Mouse (Mus musculus) v-Abl transformed pro-B cells (cell line): ENCODE data around the gene P4hb.

Experiments
- in situ Hi-C, 2 experiments: fragments of 400-800 bp; cut with MboI; formaldehyde crosslinking; loops; one replicate each; pipeline ENCODE4 v1.15.1; 2025; ENCODE audit not compliant: unreplicated experiment in 2 of 2

Gene P4hb

DNA sequence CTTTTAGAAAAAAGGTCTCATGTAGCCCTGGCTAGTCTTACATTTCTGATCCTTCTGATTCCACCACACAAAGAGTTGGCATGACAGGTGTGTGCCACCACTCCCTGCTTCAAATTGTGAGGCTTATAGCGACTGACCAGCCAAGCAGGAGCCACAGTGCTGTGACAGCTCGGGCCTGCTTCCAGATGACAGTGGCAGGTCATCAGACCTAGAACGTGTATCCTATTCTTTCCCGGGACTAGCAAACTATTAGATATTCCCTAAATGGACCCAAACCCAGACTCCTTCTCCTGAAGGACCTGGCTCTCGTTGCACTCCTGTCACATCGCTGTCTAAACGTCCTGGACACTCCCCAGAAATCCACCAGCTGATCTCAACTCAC lies 24.3 kb downstream of the P4hb start:
- in situ Hi-C loops, result no loop called here

DNA sequence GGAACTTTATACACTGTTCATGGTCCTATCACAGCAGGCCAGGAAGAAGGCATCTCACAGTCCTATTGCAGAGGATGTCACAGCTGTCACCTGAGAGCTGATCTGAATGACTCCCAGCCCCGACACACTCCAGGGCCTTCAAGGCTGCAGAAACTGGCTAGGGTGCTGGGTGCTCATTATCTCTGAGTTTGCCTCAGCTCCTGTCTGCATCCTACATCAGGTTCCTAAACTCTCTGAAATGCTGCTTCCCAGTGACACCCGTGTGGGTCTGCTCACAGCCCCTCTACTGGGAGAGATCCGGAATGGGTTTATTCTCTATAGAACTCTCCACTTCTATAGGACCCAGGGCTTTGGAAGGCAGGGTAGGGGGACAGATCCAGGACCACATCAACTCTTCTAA lies 24.8 kb downstream of the P4hb start:
- in situ Hi-C loops, result no loop called here

- in situ Hi-C loops, result no loop called here
These were observed 25.6 kb downstream of the P4hb start for GRCm38 (mm10) chr11:120547469-120547868.

DNA sequence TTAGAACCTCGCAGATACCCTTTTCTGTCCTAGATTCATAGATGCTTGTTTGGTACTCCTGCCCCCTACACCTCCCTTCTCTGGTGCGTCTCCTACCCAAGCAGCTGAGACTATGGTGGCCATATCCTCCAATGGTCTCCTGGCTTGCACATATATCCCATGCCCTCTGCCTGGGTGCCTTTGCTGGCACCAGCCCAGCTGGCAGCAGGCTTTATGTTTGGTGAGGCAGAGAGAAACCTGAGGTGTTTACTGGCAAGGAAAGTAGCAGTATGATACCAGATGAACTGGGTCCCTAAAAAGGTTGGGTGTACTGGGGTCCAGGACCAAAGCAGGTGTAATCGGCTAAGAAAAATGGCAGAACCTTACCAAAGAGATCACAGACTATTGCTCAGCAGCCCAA lies 27.1 kb downstream of the P4hb start:
- in situ Hi-C loops, result no loop called here

- in situ Hi-C loops, result no loop called here
These were observed 30.7 kb downstream of the P4hb start for GRCm38 (mm10) chr11:120542376-120542775.

GRCm38 (mm10) chr11:120541907-120542306 lies 31.1 kb downstream of the P4hb start:
- in situ Hi-C loops, result no loop called here

- in situ Hi-C loops, result no loop called here
These were observed 33.6 kb downstream of the P4hb start for GRCm38 (mm10) chr11:120539285-120540014.

GRCm38 (mm10) chr11:120538955-120539284 lies 34.1 kb downstream of the P4hb start:
- in situ Hi-C loops, result no loop called here

DNA sequence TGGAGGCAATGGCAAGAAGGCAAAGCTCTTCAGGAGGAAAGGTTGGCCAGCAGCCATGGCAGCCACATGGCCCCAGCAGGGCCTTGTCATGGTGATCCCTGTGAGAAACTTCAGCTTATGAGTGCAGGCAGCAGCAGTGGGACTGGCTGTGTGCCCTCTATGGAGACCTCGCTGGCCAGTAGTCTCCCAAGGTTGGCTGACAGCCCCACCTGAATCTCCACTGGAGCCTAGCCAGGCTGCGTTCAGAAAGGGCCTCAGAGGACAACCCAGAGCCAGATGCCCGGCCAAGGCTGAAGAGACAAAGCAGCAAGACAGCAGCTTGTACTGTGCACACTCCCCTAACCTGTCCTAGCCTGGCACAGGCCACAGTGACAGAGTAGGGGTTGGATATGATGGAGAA lies 34.6 kb downstream of the P4hb start:
- in situ Hi-C loops, result no loop called here

DNA sequence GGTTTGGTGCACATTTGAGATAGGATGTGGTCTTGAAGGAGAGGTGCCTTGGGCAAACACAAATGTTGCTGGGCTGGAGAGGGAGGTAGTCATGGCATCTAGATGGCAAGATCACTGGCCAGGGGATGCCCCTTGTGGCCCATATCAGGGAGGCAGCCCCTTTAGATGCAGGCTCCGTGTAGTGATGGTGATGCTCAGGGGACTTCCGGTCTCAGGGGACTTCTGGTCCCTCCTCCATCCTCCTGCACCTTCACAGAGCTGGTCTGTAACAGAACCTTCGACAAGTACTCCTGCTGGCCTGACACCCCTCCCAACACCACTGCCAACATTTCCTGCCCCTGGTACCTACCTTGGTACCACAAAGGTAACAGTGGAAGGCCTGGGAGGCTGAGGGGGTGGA lies 37.2 kb downstream of the P4hb start:
- in situ Hi-C loops, result no loop called here

DNA sequence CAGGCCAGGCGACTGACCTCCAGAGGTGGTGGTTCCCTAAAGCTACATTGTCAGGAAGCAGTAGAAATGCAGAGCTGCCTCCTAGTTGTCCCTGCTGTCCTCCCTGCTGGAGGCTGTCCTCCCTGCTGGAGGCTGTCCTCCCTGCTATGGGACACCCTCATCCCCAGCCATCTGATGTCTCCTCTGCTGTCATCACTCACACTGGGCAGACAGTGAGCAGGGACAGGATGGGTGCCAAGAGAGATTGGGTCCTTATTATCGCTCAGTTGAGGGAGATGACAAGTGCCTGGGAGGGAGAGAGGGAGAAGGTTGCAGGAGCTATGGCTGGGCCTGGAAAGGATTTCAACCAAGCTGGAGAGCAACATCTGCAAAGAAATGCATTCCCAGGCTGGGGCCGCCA lies 37.9 kb downstream of the P4hb start:
- in situ Hi-C loops, result no loop called here

DNA sequence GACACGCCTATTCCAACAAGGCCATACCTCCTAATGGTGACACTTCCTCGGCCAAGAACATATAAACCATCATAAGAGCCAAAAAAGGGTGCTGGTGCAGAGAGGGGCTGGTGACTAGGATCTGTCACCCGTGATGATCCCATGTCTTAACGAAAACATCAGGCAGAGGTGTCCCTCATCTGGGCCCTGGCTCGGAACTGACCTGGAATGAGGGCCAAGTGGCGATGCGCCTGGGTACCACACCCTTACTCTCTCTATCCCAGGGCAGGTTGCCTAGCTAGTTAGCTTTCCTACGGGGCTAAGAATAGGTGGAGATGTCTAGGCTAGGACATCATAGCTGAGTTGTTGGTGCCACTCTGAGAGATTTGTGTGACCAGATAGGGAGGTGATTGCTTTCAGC lies 39.0 kb downstream of the P4hb start:
- in situ Hi-C loops, result no loop called here

GRCm38 (mm10) chr11:120531646-120532045 lies 41.4 kb downstream of the P4hb start:
- in situ Hi-C loops, result no loop called here

- in situ Hi-C loops, result no loop called here
These were observed 42.7 kb downstream of the P4hb start, which contains the start of gene Gcgr for GRCm38 (mm10) chr11:120530085-120530964. TSS of gene Gcgr (plus strand) at chr11:120530699.

- in situ Hi-C loops, result no loop called here
These were observed 44.1 kb downstream of the P4hb start for GRCm38 (mm10) chr11:120528903-120529302.

GRCm38 (mm10) chr11:120527690-120528354 lies 45.2 kb downstream of the P4hb start:
- in situ Hi-C loops, result no loop called here

DNA sequence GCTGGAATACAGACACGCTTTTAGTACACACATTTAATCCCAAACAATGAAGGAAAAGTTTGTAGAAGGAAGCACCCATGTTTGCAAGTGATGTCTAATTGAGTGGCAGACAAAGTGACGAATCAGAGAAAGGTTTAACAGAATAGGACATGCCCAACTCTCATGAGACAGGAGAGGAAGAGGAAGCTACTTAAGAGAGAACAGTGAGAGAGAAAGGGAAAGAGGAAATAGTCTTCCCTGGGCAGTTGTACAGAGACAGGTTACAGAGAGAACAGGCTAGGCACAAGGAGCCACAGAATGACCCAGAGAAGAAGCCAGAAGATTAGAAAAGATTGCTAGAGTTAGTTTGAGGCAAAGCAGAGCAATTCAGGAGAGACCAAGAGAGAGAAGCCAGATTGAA lies 47.1 kb downstream of the P4hb start:
- in situ Hi-C loops, result no loop called here

- in situ Hi-C loops, result no loop called here
These were observed 50.5 kb downstream of the P4hb start for GRCm38 (mm10) chr11:120522581-120522980.

GRCm38 (mm10) chr11:120520967-120521540 lies 52.0 kb downstream of the P4hb start:
- in situ Hi-C loops, result no loop called here

DNA sequence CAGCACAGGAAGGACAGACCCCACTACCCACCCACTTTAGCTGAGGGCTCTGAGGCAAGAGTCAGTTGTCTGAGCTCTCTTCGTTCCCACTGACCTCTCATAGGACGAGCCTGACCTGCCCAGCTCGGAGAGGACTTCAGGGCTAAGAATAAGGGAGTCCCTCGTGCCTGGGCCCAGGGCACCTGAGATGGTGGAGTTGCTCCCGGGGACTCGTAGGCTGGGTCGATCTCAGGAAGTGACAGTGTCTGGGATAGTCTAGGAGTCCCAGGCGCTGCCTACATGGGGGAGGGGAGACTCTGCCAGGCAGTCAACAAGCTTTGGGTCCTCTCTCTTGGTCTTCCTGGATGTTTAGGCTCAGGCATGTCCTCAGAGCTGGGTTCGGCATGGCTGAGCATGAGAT lies 52.6 kb downstream of the P4hb start:
- in situ Hi-C loops, result no loop called here

GRCm38 (mm10) chr11:120519738-120520137 lies 53.3 kb downstream of the P4hb start:
- in situ Hi-C loops, result loop anchor here (5.0 to 10.0 kb wide), 4 partner anchors 45 to 195 kb away; partner anchors contain the start of genes Pcyt2 (in 2 of the 2), Cenpx (in 1 of the 2) and Lrrc45 (in 1 of the 2)
